Mouse (Mus musculus) brain, embryonic 14.5 days (tissue): ENCODE data around the gene Smco4.

Source experiments
- CTCF ChIP-seq: fragments of 200-500 bp; IDR thresholded peaks from 2 replicates; pipeline ENCODE4 v1.5.1; 2012; ENCODE audit warnings: inconsistent platforms, mild to moderate bottlenecking, moderate library complexity, borderline replicate concordance; ENCODE audit not compliant: insufficient read depth, insufficient read length; ENCODE audit errors: extremely low read depth
- POLR2A ChIP-seq: fragments of 200-500 bp; IDR thresholded peaks from 2 replicates; pipeline ENCODE4 v1.6.1; 2012; ENCODE audit warnings: mild to moderate bottlenecking, inconsistent platforms, borderline replicate concordance; ENCODE audit not compliant: poor library complexity, insufficient read depth, insufficient read length, severe bottlenecking; ENCODE audit errors: extremely low read depth

DNA sequence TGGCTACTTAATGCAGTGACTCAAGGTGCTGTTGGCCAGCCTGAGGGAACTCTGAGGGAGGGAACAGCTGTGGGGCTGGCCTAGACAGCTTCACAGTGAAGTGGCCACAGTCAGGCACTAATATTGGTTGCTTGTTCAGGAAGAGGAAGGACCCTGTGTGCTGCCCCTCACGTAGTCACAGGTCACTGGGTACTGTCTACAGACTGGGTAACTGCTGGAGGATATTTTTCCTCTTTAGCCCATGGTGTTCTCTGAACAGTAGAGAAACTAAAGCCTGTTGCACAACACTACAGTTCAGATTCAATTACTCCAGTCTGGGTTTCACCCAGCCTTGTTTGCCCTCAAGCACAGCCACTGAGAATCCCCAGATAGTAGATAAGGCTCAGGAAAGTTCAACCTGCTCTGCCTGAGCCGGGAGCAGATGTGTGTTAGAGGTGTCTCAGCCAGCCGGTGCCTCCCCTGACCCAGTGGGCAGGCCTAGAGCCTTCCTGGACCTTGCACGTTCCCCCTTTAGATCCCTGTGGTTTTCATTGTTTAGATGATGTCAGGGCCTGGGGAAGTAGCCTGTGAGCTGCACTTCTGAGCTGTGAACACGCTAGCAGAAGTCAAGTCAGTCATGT is 48.6 kb downstream of the Smco4 start:
- no peak for TF ChIP-seq CTCF
- TF ChIP-seq POLR2A: no peak
